Mouse (Mus musculus) neural tube, embryonic 15.5 days (tissue): ENCODE measurements around the gene Gm21663. TPM values are rescaled to one million over a fixed set of nuclear protein-coding genes. Genes with fewer than 3 reads are reported as not detected.

ENCODE experiments used
- polyA plus RNA-seq: library from polyadenylated mRNA; unstranded; fragments of >200 nt; fragmentation: Nextera tagmentation; extraction: Ambion mirVana; gene quantifications from 2 replicates; pipeline ENCODE4 v1.2.1, GENCODE M21; 2015

The Gm21663 gene
- polyA plus RNA-seq, 1 experiment from 2014 or later: 0.10 TPM

Other genes starting within 250 kb of the Gm21663 start
- gene Xrcc2, start 236.6 kb downstream of the Gm21663 start, polyA plus RNA-seq: 4.4 and 6.0 TPM in 2 replicates
- 35.7 and 44.2 TPM in 2 replicates for gene Actr3b, start 182.4 kb downstream of the Gm21663 start, polyA plus RNA-seq
- gene Gm21671, start 12.0 kb upstream of the Gm21663 start, polyA plus RNA-seq: 0.23 TPM in 1 of 2 replicates, not detected in the other
- gene Gm21680, start 30.3 kb upstream of the Gm21663 start, polyA plus RNA-seq: 0.26 and 0.42 TPM in 2 replicates
- gene Gm21698, start 46.3 kb upstream of the Gm21663 start, polyA plus RNA-seq: 0.08 and 0.22 TPM in 2 replicates
- gene Gm1979, start 62.4 kb upstream of the Gm21663 start, polyA plus RNA-seq: 0.40 and 0.57 TPM in 2 replicates
- gene Gm5862, start 80.5 kb upstream of the Gm21663 start, polyA plus RNA-seq: 0.13 and 0.18 TPM in 2 replicates
- gene Speer4a, start 97.2 kb upstream of the Gm21663 start, polyA plus RNA-seq: 0.22 and 0.27 TPM in 2 replicates
- gene Gm7347, start 116.2 kb upstream of the Gm21663 start, polyA plus RNA-seq: 0.22 and 0.26 TPM in 2 replicates
- gene Gm10471, start 146.9 kb upstream of the Gm21663 start, polyA plus RNA-seq: 0.14 TPM in 1 of 2 replicates, not detected in the other
- 0.24 and 0.28 TPM in 2 replicates for gene 5031410I06Rik, start 163.0 kb upstream of the Gm21663 start, polyA plus RNA-seq
- 0.18 and 0.19 TPM in 2 replicates for gene Gm10220, start 179.0 kb upstream of the Gm21663 start, polyA plus RNA-seq